Mouse (Mus musculus) hindlimb bud, embryonic 11.5 days (tissue): ENCODE measurements around the gene Mafb.

Experiments used
- DNase-seq: peaks from one replicate; pipeline ENCODE4 v3.0.0-alpha.2; 2012; ENCODE audit warnings: low read depth, low spot score; ENCODE audit errors: extremely low spot score

Mafb gene

DNA sequence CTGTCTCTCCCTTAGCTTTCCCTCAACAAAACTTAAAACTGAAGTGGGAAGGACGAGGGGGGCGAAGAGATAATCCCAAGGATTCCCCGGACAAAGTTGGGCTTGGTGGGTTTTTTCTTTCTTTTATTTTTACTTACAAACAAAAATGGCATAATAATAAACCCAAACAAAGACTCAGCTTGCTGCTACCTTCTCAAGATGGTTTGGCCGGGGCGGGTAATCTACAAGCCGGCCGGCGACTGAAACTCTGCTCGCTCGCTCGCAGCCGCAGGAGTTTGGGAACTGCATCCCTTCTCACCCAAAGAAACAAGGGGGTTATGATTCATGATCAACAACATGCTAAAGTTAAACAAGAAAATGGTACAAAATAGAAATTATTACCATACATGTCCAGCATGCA is 2.2 kb downstream of the Mafb start:
- DNase-seq = no peak

DNA sequence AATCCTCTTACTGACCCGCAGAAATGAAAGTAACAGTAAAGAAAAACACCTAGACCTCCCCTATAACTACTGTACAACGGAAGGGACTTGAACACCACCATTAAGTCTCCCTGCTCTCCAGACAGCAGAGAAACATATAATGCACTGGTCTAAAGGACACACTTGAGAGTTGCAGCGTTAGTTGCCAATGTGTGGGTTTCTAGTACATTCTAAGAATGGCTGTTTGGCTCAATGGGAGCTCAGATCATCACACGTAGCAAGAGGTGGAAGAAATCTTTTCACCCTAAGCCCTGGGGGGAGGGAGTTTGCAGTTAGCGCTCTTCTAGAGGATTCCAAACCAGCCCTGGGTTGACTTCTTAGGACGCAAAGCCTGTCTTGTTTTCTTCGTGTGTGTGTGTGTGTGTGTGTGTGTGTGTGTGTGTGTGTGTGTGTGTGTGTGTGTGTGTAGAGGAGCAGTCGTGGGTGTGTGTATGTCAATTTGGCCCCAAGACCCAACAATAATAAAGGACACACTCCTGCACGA is 2.7 kb downstream of the Mafb start:
- DNase-seq = no peak

DNA sequence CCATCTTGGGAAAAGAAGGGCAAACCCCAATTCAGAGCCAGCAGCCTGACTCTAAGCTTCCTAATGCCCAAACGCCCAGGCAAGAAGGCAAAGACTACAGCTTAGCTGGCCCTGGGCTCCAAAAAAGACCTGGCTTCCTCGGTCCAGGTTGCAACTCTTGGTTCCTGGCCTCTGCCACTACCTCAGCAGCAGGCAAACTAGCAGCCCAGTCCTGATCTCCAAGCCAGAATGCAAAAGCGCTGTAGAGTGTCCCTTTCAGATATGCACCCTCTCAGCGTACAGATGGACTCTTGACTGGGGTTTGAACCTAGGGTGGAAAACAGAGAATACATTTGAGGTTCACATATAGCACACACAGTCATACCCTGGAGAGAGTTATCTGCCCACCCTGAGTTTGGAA is 3.7 kb downstream of the Mafb start:
- no peak for DNase-seq

DNA sequence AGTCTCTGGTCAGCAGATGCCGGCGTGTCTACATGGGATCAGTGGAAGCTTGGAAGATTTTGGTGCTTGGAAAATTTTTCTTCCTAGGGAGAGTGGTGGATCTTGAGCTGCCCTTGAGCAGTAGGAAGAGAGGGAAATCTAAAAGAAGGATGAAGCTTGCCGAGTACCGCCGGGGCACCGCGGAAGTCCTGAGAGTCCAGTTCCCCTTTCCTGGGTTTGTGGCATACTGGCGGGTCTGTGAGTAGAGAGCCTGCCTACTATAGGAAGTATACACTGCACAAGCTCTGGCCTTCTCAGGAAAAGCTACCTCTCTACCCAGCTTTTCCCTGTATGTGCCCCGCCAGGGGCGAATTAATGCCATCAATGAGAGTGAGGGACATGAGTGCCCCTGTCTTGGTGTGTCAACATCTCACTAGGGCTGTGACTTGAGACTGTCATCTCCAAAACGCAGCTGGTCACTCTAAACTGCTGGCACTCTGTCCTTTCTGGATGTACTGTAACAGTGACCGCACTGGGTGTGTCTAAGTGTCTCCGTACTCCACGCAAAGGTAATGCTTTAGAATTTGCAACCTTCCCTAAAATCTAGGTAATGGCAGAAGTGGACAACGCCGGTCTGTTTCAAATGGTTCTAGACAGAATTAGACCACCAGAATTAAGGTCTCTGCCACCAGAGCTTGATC is 5.3 kb downstream of the Mafb start:
- DNase-seq = no peak

DNA sequence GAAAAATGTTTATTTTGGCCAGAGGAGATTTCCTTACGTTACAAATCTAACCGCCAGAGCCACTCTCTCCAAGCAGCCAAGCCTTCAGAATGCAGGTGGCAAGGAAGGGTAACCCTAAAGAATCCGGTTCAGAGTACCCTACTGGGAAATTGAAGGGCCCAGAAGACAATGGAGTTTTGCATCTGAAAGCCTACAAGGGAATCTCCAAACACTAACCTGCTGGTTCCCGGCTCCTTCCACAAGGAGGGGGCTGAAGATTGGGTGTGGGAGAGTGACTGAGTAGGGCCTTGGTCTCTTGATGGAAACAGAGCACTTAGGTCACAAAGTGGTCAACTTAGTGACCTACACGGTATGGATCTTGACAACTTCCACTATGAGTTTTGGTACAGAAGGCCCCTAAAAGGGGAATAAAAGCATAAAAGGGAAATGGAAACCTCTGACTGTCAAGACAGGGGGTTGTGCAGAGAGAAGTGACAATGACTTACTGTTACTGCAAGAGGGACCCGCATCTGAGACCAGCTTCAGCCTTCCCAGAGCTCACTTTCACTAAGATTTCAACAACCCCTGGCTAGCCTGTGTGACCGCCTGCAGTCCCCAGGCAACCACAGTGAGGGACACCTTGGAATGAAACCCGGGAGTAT is 6.5 kb downstream of the Mafb start:
- no peak for DNase-seq

DNA sequence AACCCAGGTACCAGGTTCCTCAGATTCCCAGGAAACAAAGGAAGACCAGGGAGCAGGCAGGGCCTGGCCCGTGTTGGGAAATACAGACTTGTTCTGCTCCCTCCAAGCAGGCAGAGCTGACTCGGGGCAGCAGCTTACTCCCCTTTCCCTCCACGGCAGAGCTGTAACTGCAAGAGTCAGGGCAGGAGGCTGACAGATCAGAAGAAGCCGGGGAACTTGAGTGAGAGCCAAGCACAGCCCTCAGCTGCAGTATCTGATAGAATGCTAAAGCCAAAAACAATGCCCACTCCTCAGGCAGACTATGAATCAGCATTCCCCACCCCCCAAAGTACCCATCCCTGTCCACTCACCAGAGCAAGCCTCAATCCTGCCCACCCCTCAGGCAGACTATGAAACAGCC is 8.0 kb downstream of the Mafb start:
- no peak for DNase-seq

DNA sequence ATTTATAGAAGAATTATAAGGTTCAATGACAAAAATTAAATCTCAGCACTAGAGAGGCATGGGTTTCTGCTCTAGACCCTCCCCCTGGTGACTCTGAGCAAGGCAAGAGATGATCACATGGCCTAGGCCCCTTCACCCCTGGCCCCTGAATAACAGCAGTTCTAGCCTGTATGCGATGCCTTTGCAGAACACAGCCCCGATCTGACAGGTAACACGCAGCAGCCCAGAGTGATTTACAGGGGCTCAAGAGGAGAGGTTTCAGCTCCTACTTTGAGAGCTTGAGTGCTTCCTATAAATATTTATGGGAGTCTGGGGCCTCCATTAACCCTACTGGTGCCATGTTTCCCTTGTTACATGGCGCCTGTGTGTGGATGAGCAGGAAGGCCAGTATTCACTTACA is 9.4 kb downstream of the Mafb start:
- no peak for DNase-seq

DNA sequence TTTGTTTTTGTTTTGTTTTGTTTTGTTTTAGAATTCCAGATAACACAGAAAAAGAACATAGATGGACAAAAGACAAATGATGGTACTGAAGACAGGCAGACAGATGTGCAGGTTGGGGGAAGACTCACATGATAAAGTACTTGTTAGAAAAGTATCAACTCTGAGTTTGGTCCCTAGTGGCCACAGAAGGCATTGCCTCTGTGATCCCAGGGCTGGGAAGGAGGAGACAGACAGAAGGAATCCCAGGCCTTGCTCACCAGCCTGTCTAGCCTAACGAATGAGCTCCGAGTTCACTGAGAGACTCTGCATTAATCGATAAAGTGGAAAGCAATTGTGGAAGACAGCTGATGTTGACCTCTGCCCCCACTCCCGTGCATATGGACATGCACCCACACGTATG is 10.7 kb downstream of the Mafb start:
- no peak for DNase-seq

DNA sequence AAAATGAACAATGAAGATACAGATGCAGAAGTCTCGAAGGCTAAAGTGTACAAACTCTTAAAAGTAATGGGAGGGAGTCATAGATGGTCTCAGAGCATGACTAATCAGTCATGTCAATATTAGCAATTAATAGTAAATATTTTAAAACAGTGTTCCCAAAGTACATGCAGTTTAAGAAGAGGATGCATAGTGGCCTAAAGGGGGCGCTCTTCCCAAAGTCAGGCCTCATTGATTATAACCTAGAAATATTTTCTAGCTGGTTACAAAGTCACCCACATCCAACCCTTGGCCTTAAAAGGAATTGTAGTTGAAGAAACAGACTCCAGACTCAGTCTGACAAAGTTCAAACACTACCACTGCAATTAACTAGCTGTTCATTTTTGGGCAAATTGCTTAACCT is 12.5 kb downstream of the Mafb start:
- DNase-seq = no peak

DNA sequence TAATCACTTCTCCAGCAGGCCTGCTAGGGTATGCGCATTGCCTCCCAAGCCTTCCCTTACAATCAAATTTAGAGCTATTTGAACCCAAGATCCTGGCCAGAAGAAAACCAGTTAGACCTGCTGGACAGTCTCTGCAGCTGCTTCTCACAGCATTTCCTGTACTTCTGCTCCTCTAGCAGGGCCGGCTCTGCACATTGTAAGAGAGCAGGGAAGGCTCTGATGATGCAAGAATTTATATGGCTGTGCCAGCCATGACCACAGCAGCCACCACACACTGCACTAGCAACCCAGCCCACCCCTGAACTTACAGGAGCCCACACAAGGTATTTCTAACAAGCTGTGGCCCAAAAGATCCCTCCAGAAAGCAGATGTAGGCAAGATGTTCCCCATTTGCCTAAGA is 13.3 kb downstream of the Mafb start:
- DNase-seq = no peak

DNA sequence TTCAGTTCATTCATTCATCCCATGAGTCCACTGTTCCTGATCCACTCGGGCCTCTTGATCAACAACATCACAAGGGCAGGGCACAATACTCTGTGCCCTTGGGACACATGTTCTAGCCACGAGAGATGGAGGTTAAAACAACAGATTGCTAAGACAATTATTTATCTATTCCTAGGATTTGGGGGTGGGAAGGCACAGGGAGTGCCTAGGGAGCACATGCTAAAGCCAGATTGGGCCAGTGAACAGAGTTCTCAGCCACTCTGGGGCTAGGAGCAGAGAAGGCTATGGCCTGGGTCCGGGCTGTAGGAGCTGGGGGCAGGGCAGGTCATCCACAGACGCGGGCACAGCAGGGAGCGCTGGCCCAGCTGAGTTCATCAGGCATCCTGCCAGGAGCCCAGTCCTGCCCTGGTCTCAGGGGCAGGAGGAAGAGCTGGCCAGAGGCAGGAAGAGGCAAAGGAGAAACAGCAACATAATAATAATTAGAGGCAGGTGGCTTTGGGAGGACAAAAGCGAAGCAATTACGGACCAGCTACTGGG is 15.8 kb downstream of the Mafb start:
- DNase-seq = no peak

DNA sequence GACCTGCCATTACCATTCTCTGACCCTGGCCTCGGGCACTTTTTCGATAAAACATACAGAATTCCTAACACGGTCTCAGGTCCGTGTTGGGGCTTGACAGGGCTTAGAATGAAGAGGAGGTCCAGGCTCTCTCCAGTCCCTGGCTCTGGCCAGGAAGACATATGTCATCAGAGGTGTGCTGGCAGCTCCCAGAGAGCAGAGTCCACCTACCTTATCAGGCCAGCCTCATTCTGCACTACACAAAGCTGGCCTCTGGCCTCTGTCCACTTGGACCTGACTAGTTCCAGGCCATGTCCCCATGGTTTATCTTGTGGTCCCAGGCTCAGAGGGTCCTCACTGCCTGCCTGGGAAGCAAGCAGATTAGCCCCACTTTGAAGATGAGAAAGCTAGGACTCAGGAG is 17.3 kb downstream of the Mafb start:
- no peak for DNase-seq

DNA sequence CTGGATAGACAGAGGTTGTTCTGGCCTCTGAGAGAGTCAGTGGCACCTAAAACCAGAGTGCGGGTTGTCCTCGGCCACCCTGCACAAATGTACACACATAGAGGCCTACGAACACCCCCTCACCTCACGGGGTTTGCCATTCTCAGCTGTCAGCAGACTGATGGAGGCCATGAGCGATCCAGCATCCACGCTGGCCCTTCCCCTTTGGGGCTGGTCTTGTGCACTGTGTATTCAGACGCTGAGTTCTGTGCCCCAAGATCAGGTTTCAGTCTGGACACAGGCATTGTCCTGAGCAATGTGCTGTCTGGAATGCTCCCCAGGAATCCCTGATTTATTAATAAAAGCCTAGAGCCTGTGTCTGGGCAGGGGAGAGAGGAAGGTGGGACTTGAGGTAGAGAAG is 18.1 kb downstream of the Mafb start:
- DNase-seq = no peak

DNA sequence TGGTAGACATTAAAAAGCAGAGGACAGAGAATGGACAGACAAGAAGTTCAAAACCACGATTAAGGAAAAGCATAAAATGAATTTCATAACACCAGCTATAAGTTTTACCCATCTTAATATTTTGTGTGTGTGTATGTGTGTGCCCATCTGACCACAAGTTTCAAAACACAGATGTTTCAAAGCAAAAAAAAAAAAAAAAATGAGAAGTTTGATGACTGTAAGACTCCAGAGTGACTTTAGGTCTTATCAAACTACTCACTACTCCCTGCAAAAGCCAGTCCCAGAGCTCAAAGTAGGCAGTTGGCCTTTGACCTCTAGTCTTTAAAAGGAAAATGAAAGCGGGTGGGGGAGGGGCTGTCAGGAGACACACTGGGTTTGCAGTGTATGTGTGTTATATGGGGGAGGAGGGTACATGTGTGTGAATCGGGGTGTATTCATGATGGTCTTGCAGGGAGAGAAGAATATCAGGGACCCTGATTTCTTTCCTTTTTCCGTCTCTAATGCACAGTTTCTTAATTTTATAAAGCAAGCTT is 18.7 kb downstream of the Mafb start:
- DNase-seq = no peak

DNA sequence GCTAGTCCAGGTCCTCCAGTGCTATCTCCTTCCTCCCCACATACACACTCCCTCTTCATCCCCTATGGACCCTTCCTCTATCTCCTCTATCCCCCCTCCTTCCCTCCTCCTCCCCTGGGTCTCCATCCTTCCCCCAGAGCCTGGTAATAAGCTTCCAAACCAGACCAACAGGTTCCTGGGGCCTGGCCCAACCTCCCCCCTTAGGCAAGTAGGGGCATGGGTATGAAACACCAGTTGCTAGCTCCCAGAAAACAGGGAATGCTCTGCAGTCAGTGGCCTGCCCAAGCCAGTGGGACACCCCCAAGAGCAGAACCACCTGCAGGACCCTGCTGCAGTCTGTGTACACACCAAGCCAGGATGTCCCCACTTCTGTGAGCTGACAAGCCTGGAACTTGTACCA is 21.2 kb downstream of the Mafb start:
- DNase-seq = no peak

DNA sequence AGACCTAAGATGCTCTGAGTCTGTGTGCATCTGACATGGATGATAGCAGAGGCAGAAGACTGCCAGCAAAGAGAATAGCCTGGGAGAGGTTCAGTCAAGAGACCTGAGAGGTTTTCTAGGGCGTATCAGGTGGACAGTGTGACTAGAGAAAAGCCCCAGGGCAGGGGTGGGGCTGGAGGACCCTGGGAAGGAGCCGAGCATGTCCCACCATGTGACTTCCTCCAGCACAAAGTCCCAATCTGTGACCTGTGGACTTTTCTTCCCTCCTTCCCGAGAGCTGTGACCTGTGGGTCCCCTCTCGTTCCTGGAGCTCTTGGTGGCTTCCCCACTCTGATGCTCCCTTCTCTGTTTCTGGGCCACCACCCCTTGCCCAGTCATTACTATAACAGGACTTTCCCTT is 26.7 kb downstream of the Mafb start:
- no peak for DNase-seq

DNA sequence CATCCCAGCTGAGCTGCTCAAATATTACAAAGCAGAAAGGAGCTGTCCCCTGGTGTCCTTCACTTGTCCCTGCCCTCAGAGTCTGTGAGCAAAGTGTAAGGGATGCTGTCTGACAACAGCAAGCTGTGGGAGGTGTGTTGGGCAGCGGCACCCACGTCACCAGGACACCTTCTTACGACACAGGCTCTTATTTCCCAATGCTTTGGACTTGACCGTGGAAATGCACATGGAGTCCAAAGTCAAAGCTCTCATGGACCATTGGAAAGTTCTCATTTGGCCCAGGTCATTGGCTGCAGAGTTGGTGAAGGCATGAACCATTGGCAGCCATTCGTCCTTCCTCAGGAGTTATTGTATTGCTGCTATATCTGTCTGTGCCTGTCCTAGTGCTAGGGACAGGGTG is 27.3 kb downstream of the Mafb start:
- DNase-seq = no peak

DNA sequence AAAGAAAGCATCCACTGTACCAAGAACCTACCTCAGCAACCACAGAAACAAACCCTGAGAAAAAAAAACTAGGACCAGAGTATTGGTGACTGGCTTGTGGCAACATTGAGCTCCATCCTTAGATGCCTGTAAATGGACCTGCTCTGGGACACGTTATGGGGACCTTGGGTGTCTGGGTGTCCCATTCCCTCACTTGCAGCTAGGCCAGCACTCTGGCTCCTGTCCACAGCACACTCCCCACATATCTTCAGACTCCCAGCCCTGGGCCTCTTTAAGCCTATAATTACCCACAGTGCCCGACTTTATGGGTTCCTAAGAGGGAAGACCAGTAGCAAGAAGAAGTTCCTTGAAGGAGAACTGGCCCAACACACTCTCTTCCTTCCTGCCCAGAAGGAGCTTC is 30.8 kb downstream of the Mafb start:
- DNase-seq = no peak

DNA sequence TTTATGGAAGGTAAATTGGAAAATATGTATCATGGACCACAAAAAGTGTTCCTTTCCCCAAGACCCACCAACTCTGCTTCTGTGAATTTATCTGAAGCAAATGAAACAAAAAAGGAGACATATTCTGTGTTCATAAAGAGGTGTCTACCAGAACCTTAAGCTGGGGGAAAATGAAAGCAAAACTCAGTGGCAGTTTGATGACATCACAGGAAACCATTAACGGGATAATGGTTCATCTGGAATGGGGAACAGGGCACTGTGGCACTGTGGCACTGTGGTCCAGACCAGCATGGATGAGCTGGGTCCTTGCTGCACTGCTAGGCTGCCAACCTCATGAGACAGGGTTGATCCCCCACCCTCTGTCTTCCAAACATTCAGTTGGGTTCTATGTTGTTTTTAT is 31.8 kb downstream of the Mafb start:
- no peak for DNase-seq

DNA sequence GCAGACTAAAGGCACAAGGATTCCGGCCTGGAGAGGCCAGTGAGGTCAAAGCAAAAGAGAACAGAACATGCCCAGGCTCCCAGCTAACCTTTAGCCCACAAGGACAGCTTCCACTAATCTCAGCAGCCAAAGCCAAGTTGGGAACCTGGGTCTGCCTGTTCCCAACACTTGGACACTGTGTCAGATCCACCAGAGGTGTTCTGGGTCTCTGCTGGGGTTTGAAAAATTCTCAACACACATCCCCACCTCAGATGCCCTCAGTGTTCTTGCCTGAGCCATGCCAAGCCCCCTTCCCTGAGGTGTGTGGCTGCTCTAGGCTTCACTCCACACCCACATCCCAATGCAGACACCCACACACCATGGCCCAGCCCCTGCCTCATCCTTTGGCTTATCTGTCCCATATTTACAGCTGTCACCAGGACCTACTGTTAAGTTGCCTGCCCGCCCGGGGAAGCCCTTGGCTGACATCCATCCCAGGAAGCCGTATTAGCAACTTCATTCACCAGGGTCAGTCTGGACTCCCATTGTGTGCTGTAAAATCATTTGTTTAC is 32.7 kb downstream of the Mafb start, which contains the start of gene Gm826:
TSS of gene Gm826 (minus strand) at position 52 of the 551 bp plus-strand sequence.
- DNase-seq = no peak

DNA sequence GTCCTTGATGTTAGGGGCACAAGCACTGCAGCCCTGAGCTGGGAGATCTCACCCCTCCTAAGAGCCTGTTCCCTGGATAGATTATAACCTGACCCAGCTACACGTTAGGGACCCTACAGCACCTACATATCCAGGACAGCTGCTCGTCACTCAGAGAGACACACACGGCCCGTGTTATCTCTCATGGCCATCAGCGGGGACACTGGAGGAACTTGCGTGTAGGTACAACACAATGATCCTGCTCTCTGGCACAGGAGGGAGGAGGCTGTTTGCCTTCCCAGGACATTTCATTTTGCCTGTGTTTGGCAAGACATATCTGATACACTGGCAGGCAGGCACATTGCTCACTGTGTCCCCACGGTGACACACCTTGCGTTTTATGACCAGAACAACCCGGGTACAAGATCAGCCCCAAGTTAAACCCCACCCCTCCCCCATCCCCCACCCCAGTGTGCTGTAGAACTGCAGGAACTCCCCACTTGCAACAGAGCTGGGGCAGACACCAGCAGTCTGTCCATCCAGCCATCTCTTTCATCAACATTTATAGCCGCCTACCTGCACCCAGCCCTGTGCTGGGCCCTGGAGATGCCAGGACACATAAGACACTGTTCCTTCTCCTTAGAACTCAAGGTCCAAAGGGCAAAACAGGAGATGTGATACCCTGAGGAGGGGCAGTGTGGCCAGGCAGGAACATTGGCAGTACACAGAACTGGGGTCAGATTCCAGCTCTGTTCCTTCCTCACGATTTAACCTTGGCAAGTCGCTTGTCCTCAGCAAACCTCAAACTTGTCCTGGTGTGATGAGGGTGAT is 34.1 kb downstream of the Mafb start:
- no peak for DNase-seq
